8 mouse cellular contexts compared by ENCODE assay signal in the genomic region with DNA sequence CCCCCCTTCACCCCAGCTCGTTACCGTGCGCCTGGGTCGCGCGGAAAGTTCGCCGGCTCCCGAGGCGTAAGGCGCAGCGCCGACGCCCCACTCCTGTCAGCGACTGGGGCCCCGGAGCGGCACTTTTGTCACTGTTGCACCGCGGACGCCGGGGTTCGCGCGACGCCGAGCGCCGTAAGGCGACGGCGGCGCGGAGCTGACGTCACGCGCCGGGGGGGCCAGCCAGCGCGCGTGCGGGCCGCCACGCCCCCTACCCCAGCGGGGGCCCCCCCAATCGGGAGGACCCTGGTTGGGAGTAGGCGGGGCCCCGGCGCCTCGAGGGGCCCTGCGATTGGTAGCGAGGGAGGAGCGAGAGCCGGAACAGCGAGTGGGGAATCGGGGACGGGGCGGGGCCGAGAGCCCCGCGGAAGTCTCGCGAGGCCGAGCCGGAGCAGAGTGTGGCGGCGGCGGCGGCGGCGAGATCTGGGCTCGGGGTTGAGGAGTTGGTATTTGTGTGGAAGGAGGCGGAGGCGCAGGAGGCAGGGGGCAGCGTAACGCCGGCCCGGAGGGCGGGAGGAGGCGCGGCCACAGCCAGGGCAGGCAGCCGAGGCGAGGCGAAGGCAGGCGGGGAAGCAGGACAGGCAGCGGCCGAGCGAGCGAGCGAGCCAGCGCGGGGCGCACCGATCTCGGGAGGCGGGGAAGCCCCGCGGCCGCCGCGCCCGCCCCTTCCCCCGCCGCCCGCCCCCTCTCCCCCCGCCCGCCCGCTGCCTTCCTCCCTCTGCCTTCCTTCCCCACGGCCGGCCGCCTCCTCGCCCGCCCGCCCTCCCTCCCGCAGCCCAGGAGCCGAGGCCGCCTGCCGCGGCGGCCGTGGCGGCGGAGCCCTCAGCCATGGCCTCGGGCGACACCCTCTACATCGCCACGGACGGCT. TPM values are rescaled to one million over a fixed set of nuclear protein-coding genes. Genes with fewer than 3 reads are reported as not detected.
DNase-seq lines count a peak whose midpoint lies in the region; ATAC-seq and TF ChIP-seq lines count a peak whose summit lies in the region.

A gene (plus strand): TSS at position 428 of the 907 bp plus-strand sequence.

- TF ChIP-seq POLR2A in bone marrow macrophage, adult 2 months (IDR thresholded peaks at IDR 0.05; ENCODE audit: borderline replicate concordance, low read depth, low read length): no peak
- TF ChIP-seq POLR2A in embryonic fibroblast, embryonic 13.5 days (IDR thresholded peaks at IDR 0.05; ENCODE audit: low read depth, low read length): peak; percentile 84

- no peaks in the 10 kb centered on the region for H3K27me3 ChIP-seq in kidney, embryonic 14.5 days (ENCODE audit: control insufficient read depth, insufficient read depth, low read length)
- H3K27me3 ChIP-seq in limb, embryonic 15.5 days: no peaks in the 10 kb centered on the region

- peak within 1 kb of the TSS; percentile 96 for H3K27ac ChIP-seq in bone marrow macrophage, adult 2 months (ENCODE audit: insufficient read depth, low read depth, low read length)
- H3K27ac ChIP-seq in embryonic fibroblast, embryonic 13.5 days (ENCODE audit: insufficient read depth, low read length): peak within 1 kb of the TSS; percentile 98
- peak within 1 kb of the TSS; percentile 98 for H3K27ac ChIP-seq in kidney, embryonic 14.5 days (ENCODE audit: low read depth, low read length)
- H3K27ac ChIP-seq in limb, embryonic 15.5 days: peak within 1 kb of the TSS; percentile 99

- peak within 1 kb of the TSS; percentile 97 for H3K9ac ChIP-seq in kidney, embryonic 14.5 days (ENCODE audit: low read depth, low read length)
- peak within 1 kb of the TSS; percentile 93 for H3K9ac ChIP-seq in limb, embryonic 15.5 days

- peak within 1 kb of the TSS; percentile 50 for H3K4me2 ChIP-seq in kidney, embryonic 14.5 days (replicated peaks; ENCODE audit: low read depth, low read length)
- peak within 1 kb of the TSS; percentile 45 for H3K4me2 ChIP-seq in limb, embryonic 15.5 days

- H3K9me3 ChIP-seq in kidney, embryonic 14.5 days (ENCODE audit: control insufficient read depth, low read length): no peaks in the 10 kb centered on the region
- no peaks in the 10 kb centered on the region for H3K9me3 ChIP-seq in limb, embryonic 15.5 days

- DNase-seq in A20 (ENCODE audit: low read depth, low spot score): peak; percentile 99
- DNase-seq in heart, adult 9 months (ENCODE audit: low spot score in 2 of 2): peak; percentile 98
- DNase-seq in monocyte, adult 2 months (ENCODE audit: low read depth in 1 of 2, low spot score in 2 of 2): peak; percentile 96 to 99
- peak; percentile 99 for DNase-seq in spleen, postnatal 36 days (ENCODE audit: low spot score in 2 of 2)

- peak within 1 kb of the TSS; percentile 100 for H3K4me3 ChIP-seq in bone marrow macrophage, adult 2 months (ENCODE audit: insufficient read depth, low read length)
- H3K4me3 ChIP-seq in embryonic fibroblast, embryonic 13.5 days (ENCODE audit: insufficient read depth, low read length): peak within 1 kb of the TSS; percentile 82
- peak within 1 kb of the TSS; percentile 100 for H3K4me3 ChIP-seq in kidney, embryonic 14.5 days (ENCODE audit: low read length)
- peak within 1 kb of the TSS; percentile 98 for H3K4me3 ChIP-seq in limb, embryonic 15.5 days

- H3K4me1 ChIP-seq in bone marrow macrophage, adult 2 months (ENCODE audit: control insufficient read depth, insufficient read depth, low read length): peaks cover 7% of the 10 kb centered on the region
- H3K4me1 ChIP-seq in embryonic fibroblast, embryonic 13.5 days (ENCODE audit: control insufficient read depth, insufficient read depth, low read length): no peaks in the 10 kb centered on the region; the same call in none of the 2 replicates
- H3K4me1 ChIP-seq in kidney, embryonic 14.5 days (ENCODE audit: control insufficient read depth, insufficient read depth, low read length): peaks cover 17% of the 10 kb centered on the region
- H3K4me1 ChIP-seq in limb, embryonic 15.5 days: peaks cover 14% of the 10 kb centered on the region

- no peak for TF ChIP-seq CTCF in bone marrow macrophage, adult 2 months (IDR thresholded peaks at IDR 0.05; ENCODE audit: low read depth, low read length)
- TF ChIP-seq CTCF in embryonic fibroblast, embryonic 13.5 days (IDR thresholded peaks at IDR 0.05; ENCODE audit: borderline replicate concordance, insufficient read depth, low read length): no peak

- peak; percentile 95 for ATAC-seq in kidney, embryonic 14.5 days (ENCODE audit: low FRiP score, low TSS enrichment)
- ATAC-seq in limb, embryonic 15.5 days (ENCODE audit: insufficient number of reproducible peaks, low FRiP score, low TSS enrichment, low read depth): peak; percentile 95

- H3K36me3 ChIP-seq in kidney, embryonic 14.5 days (ENCODE audit: control insufficient read depth, insufficient read depth, low read length): no peaks in the 10 kb centered on the region
- no peaks in the 10 kb centered on the region for H3K36me3 ChIP-seq in limb, embryonic 15.5 days

- WGBS in kidney, embryonic 14.5 days: under 1% methylated on average over 76 of the region's 127 CpGs
- under 1% methylated on average over 82 of the region's 127 CpGs for WGBS in limb, embryonic 15.5 days

RNA-seq across cellular contexts. Expression of the gene that starts here (rescaled TPM):
- 61.0 and 77.7 TPM in 2 replicates for polyA plus RNA-seq in bone marrow macrophage, adult 2 months (2012; ENCODE audit: insufficient read depth, insufficient read length, missing spikeins)
- 71.2 and 73.8 TPM in 2 replicates for polyA plus RNA-seq in embryonic fibroblast, embryonic 13.5 days (2011; ENCODE audit: insufficient read length, low read depth, missing spikeins)
- polyA plus RNA-seq in kidney, embryonic 14.5 days (2014; fragmentation: Nextera tagmentation; extraction: Ambion mirVana): 23.2 and 24.2 TPM in 2 replicates
- polyA plus RNA-seq in limb, embryonic 15.5 days (2015; fragmentation: Nextera tagmentation; extraction: Ambion mirVana): 13.4 and 17.9 TPM in 2 replicates

Comparison
In these comparisons a context has a peak if more than half of its experiments do, and no peak if none do; other contexts are left out.
1. Peak in every context shown above with its lines: DNase-seq, ATAC-seq, H3K4me3 ChIP-seq and H3K27ac ChIP-seq.